Mouse (Mus musculus) common myeloid progenitor, adult 5-6 weeks (primary cell): ENCODE measurements around the gene Kpna7. TPM values are rescaled to one million over a fixed set of nuclear protein-coding genes. Genes with fewer than 3 reads are reported as not detected.

Experiments used
- ATAC-seq: replicated peaks from 2 replicates; pipeline ENCODE4 v1.8.0; 2016; ENCODE audit warnings: low read depth, mild to moderate bottlenecking, moderate TSS enrichment, inconsistent platforms; ENCODE audit not compliant: poor library complexity, severe bottlenecking
- total RNA-seq: library from RNA; stranded (forward); fragments of 200-1000, 187-1606 nt; gene quantifications from 2 replicates; pipeline ENCODE4 v1.2.3, GENCODE M21; 2017

Kpna7 gene
- total RNA-seq, 1 experiment from 2014 or later, result not detected

- no peak for ATAC-seq
Measured at GRCm38 (mm10) chr5:144978533-144979107, 105.2 kb downstream of the Kpna7 start.

- ATAC-seq, result no peak
Measured at GRCm38 (mm10) chr5:144971266-144971665, 112.6 kb downstream of the Kpna7 start.

GRCm38 (mm10) chr5:144965639-144966351 is 118.0 kb downstream of the Kpna7 start, which contains the start of gene Smurf1:
TSS of gene Smurf1 (minus strand) at chr5:144965847.
- peak; percentile 43 for ATAC-seq

- ATAC-seq, result peak; percentile 77
Measured at GRCm38 (mm10) chr5:144964872-144965638, 118.8 kb downstream of the Kpna7 start.

GRCm38 (mm10) chr5:144964465-144964864 is 119.4 kb downstream of the Kpna7 start:
- ATAC-seq, result no peak

- ATAC-seq, result peak; percentile 37
Measured at GRCm38 (mm10) chr5:144963817-144964261, 120.0 kb downstream of the Kpna7 start.

- peak; percentile 3 for ATAC-seq
Measured at GRCm38 (mm10) chr5:144963401-144963800, 120.4 kb downstream of the Kpna7 start.

GRCm38 (mm10) chr5:144958271-144958670 is 125.6 kb downstream of the Kpna7 start:
- ATAC-seq, result no peak

GRCm38 (mm10) chr5:144954432-144954831 is 129.4 kb downstream of the Kpna7 start:
- ATAC-seq, result no peak

GRCm38 (mm10) chr5:144952592-144952991 is 131.2 kb downstream of the Kpna7 start:
- no peak for ATAC-seq

- no peak for ATAC-seq
Measured at GRCm38 (mm10) chr5:144950428-144951051, 133.3 kb downstream of the Kpna7 start.

- no peak for ATAC-seq
Measured at GRCm38 (mm10) chr5:144949856-144950255, 134.0 kb downstream of the Kpna7 start.

- ATAC-seq, result no peak
Measured at GRCm38 (mm10) chr5:144948422-144948821, 135.4 kb downstream of the Kpna7 start.

- ATAC-seq, result no peak
Measured at GRCm38 (mm10) chr5:144948002-144948401, 135.8 kb downstream of the Kpna7 start.

GRCm38 (mm10) chr5:144946032-144946431 is 137.8 kb downstream of the Kpna7 start:
- ATAC-seq, result no peak

- no peak for ATAC-seq
Measured at GRCm38 (mm10) chr5:144944932-144945331, 138.9 kb downstream of the Kpna7 start.

- no peak for ATAC-seq
Measured at GRCm38 (mm10) chr5:144944370-144944769, 139.5 kb downstream of the Kpna7 start.

GRCm38 (mm10) chr5:144943346-144943745 is 140.5 kb downstream of the Kpna7 start:
- no peak for ATAC-seq

GRCm38 (mm10) chr5:144942431-144942830 is 141.4 kb downstream of the Kpna7 start:
- no peak for ATAC-seq

GRCm38 (mm10) chr5:144940904-144941303 is 142.9 kb downstream of the Kpna7 start:
- no peak for ATAC-seq
